Mouse (Mus musculus) intestine, embryonic 15.5 days (tissue): ENCODE results near the gene Kcnk4. TPM values are rescaled to one million over a fixed set of nuclear protein-coding genes. Genes with fewer than 3 reads are reported as not detected.

Experiments used
- ATAC-seq: fragments of 200-750 bp; cut with Nextera tagmentation; 2 replicates; pipeline ENCODE4 v1.8.0; 2017; ENCODE audit warnings: moderate TSS enrichment, moderate library complexity
- H3K27ac ChIP-seq: fragments of 300-500 bp; sonication (generic); 2 replicates; pipeline ENCODE4 v1.5.1; 2015; ENCODE audit warnings: mild to moderate bottlenecking, inconsistent platforms
- H3K27me3 ChIP-seq: fragments of 300-500 bp; sonication (generic); replicated peaks from 2 replicates; pipeline ENCODE4 v1.6.1; 2015; ENCODE audit warnings: inconsistent platforms
- H3K36me3 ChIP-seq: fragments of 300-500 bp; sonication (generic); 2 replicates; pipeline ENCODE4 v1.6.1; 2015; ENCODE audit warnings: inconsistent platforms
- H3K4me1 ChIP-seq: fragments of 300-500 bp; sonication (generic); replicated peaks from 2 replicates; pipeline ENCODE4 v1.6.1; 2015; ENCODE audit warnings: inconsistent platforms
- H3K4me2 ChIP-seq: fragments of 300-500 bp; sonication (generic); replicated peaks from 2 replicates; pipeline ENCODE4 v1.6.1; 2015; ENCODE audit warnings: mild to moderate bottlenecking, inconsistent platforms
- H3K4me3 ChIP-seq: fragments of 300-500 bp; sonication (generic); replicated peaks from 2 replicates; pipeline ENCODE4 v1.5.1; 2015; ENCODE audit warnings: inconsistent platforms
- H3K9ac ChIP-seq: fragments of 300-500 bp; sonication (generic); 2 replicates; pipeline ENCODE4 v1.6.1; 2015; ENCODE audit warnings: inconsistent platforms
- H3K9me3 ChIP-seq: fragments of 300-500 bp; sonication (generic); 2 replicates; pipeline ENCODE4 v1.6.1; 2016; ENCODE audit warnings: inconsistent platforms
- WGBS: fragments of 180-500 bp; shearing (Covaris S2); methylation state at CpG from one replicate; pipeline ENCODE4 v1.1.7; 2015; 5-methylcytosine and 5-hydroxymethylcytosine counted together
- polyA plus RNA-seq: library from polyadenylated mRNA; unstranded; fragments of >200 nt; fragmentation: Nextera tagmentation; extraction: Ambion mirVana; gene quantifications from 2 replicates; pipeline ENCODE4 v1.2.1, GENCODE M21; 2015

The Kcnk4 gene
- polyA plus RNA-seq, 1 experiment from 2014 or later = 0.40 TPM

DNA sequence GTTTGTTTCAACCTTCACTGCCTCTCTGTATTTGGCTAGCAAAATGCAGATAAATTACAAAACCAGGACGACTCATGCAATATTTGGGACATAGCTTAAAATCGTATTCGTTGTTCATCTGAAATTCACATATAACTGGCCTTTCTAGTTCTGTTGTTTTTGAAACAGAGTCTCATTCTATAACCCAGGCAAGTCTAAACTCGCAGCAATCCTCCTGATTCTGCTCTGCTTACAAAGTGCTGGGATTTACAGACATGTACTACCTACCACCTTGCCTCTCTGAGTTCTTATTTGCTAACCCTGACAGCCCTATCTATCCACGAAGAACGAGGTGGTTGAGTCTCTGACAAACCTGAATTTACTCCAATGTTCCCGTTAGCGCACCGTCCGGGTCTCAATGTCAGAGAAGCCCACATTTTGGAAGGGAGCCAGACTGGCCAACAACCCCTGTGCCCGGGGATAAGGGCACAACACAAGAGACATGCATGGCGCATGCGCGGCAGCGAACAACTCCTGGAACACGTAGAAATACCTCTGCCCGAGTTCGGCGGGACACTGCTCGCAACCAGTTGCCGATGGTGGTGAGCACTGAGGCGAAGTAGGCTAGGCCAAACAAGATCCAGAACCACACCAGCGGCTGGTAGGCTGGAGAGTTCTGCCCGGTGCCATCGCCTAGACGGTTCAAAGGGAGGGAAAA lies 7.6 kb downstream of the Kcnk4 start:
- Histone ChIP-seq H3K4me3 (0 out of 2 replicates have a peak overlapping the region, but pooled peaks have one; percentile 5), H3K4me2 (peak overlapping the region; percentile 18), H3K9me3 (no peaks in the 10 kb centered on the region), H3K9ac (0 out of 2 replicates have a peak overlapping the region, but pooled peaks have one; percentile 0), H3K36me3 (no peaks in the 10 kb centered on the region), H3K27me3 (peaks cover 66% of the 10 kb centered on the region), H3K4me1 (peaks cover 20% of the 10 kb centered on the region), H3K27ac (no peak overlapping the region)
- no peak for ATAC-seq
- 15% methylated on average over 26 of the region's 26 CpGs for WGBS

DNA sequence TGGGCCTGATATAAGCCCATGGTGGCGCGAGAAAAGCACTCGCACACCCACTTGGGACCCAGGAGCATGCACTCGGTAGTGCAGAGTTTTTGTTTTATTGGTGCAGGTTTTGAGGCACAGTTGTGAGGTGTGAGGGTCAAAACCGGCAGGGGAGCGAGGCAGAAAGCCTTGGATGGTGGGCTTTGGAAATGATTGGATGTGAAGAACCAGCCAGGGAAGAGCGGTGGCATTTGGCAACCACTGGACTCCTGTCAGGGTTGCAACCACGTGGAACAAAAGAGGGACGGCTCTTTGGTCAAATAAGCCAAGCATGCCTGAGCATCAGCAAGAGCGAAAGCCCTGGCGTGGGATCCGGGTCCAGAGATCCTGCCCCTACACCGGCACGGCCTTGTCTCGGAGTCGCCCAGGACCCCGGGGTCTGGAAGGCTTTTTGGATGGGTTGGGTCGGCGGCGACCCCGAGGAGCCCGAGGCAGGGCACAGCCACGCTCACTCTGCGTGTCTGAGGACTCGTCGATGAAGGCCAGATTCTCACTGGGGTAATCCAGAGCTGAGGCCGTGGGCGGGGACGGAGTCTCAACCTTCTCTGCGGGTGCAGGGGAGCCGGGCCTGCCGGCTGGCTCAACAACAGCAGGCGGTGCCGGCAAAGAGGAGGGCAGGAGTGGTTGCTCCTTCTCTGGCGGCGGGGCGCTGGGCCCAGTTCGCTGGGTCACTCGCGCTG lies 8.5 kb downstream of the Kcnk4 start:
- WGBS = 20% methylated on average over 40 of the region's 40 CpGs
- Histone ChIP-seq H3K4me2 (peak overlapping the region; percentile 48), H3K9ac (0 out of 2 replicates have a peak overlapping the region, but pooled peaks have one; percentile 1), H3K9me3 (no peaks in the 10 kb centered on the region), H3K4me1 (peaks cover 21% of the 10 kb centered on the region), H3K4me3 (0 out of 2 replicates have a peak overlapping the region, but pooled peaks have one; percentile 7), H3K27ac (no peak overlapping the region), H3K36me3 (no peaks in the 10 kb centered on the region), H3K27me3 (peaks cover 59% of the 10 kb centered on the region)
- ATAC-seq = no peak

- H3K4me3 ChIP-seq = peak within 1 kb of the TSS; percentile 18
- H3K4me1 ChIP-seq = peaks cover 26% of the 10 kb centered on the region
- H3K36me3 ChIP-seq = no peaks in the 10 kb centered on the region
- WGBS = 3% methylated on average over 9 of the region's 9 CpGs
- H3K9me3 ChIP-seq = no peaks in the 10 kb centered on the region
- no peak for ATAC-seq
- H3K27me3 ChIP-seq = peaks cover 56% of the 10 kb centered on the region
- H3K4me2 ChIP-seq = peak within 1 kb of the TSS; percentile 48
- H3K9ac ChIP-seq = peak within 1 kb of the TSS; percentile 6; the same call in 1 of the 2 replicates
- H3K27ac ChIP-seq = no peak within 1 kb of the TSS
These were observed 9.1 kb downstream of the Kcnk4 start, which contains the start of gene Catsperz for GRCm38 (mm10) chr19:6925307-6925573. Catsperz (minus strand) TSS chr19:6925380.

DNA sequence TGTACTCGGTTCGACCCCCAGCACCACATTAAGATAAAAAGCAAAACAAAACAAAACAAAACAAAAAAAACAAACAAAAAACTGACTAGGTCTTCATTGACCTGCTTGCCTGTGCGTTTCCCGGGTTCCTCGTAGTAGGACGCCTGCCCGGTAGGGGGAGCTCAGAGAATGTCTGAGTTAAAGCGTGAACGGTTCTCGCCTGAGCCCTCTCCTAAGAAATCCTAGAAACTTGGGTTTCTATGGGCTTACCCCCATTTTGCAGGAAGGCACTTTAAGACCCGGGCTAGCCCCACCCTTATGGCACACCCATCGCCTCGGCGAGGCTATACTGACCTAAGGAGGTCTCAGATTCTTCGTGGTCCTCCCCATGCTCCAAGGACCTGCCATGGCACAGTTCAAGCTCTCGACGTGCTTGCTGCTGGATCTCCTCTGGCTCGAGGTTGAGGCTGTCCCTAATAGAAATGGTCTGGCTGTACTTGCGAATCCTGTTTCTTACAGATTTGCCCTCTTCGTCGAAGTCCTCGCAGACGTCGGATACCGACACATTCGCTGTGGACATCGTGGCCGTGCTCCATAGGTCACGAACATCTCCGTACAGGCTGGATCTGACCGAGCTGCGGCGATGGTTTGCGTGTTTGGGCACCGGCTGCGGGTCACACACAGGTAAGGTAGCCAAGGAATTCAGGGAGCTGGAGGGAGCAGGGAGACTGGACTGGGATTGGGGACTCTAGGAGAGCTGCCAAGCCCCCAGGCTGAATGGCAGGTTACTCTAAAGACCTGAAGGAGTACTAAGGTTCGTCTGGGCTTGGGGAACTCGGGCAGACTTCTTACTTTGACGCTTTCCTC lies 9.6 kb downstream of the Kcnk4 start:
- no peaks in the 10 kb centered on the region for H3K9me3 ChIP-seq
- WGBS = 3% methylated on average over 39 of the region's 39 CpGs
- H3K4me3 ChIP-seq = peak overlapping the region; percentile 18
- H3K4me2 ChIP-seq = peak overlapping the region; percentile 48
- no peak for ATAC-seq
- H3K4me1 ChIP-seq = peaks cover 32% of the 10 kb centered on the region
- no peak overlapping the region for H3K27ac ChIP-seq
- peaks cover 52% of the 10 kb centered on the region for H3K27me3 ChIP-seq
- no peaks in the 10 kb centered on the region for H3K36me3 ChIP-seq
- peak overlapping the region; percentile 6; the same call in 1 of the 2 replicates for H3K9ac ChIP-seq

DNA sequence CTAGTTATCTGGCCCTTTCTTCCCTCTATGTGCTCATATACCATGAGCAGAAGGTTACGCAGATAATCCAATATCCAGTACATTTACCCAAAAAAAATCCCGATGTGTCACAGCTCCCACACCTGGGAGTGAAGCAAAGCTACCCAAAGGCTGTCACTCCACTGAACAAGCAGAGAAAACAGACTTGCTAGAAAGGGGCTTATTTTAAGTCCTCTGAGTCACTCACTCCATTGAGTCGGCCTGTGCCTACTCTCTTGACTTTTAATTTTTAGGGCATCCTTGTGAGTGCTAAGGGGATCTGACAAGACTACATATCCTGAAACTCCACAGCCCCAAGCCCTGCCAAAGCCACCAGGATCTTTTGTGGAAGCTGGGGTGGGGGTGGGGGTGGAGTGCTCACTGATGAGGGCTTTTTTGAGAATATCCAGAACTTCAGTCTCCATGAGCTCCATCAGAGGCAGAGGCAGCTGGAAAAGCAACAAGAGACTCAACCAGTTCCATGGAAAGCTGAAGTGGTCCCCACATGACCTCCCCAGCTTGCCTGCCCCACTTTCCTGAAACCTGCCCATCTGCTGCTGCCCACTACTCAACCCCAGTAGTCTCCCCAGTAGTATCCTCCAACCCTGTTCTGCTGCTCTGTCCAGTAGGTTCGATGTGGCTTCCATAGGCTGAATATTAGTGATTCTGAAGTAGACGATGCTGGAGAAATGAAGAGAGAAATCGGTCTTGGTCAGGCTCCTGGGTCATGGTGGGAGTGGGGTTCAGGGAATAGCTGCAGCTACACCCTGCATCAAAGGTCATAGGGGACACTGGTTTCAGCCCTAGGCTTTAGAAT lies 11.2 kb downstream of the Kcnk4 start:
- 0 out of 2 replicates have a peak overlapping the region, but pooled peaks have one; percentile 87 for H3K4me3 ChIP-seq
- H3K4me2 ChIP-seq = no peak overlapping the region
- WGBS = 63% methylated on average over 6 of the region's 6 CpGs
- H3K4me1 ChIP-seq = peaks cover 35% of the 10 kb centered on the region
- ATAC-seq = no peak
- H3K9ac ChIP-seq = no peak overlapping the region
- no peak overlapping the region for H3K27ac ChIP-seq
- H3K36me3 ChIP-seq = no peaks in the 10 kb centered on the region
- H3K27me3 ChIP-seq = peaks cover 45% of the 10 kb centered on the region
- no peaks in the 10 kb centered on the region for H3K9me3 ChIP-seq

GRCm38 (mm10) chr19:6921647-6922567 lies 12.4 kb downstream of the Kcnk4 start, which contains the start of gene Esrra:
Esrra (minus strand) TSS chr19:6921813.
- Histone ChIP-seq H3K27ac (peak within 1 kb of the TSS; percentile 95), H3K36me3 (no peaks in the 10 kb centered on the region), H3K4me1 (peaks cover 35% of the 10 kb centered on the region), H3K4me2 (peak within 1 kb of the TSS; percentile 73), H3K27me3 (peaks cover 33% of the 10 kb centered on the region), H3K4me3 (peak within 1 kb of the TSS; percentile 87), H3K9me3 (no peaks in the 10 kb centered on the region), H3K9ac (peak within 1 kb of the TSS; percentile 90)
- under 1% methylated on average over 65 of the region's 66 CpGs for WGBS
- ATAC-seq = peak; percentile 92

DNA sequence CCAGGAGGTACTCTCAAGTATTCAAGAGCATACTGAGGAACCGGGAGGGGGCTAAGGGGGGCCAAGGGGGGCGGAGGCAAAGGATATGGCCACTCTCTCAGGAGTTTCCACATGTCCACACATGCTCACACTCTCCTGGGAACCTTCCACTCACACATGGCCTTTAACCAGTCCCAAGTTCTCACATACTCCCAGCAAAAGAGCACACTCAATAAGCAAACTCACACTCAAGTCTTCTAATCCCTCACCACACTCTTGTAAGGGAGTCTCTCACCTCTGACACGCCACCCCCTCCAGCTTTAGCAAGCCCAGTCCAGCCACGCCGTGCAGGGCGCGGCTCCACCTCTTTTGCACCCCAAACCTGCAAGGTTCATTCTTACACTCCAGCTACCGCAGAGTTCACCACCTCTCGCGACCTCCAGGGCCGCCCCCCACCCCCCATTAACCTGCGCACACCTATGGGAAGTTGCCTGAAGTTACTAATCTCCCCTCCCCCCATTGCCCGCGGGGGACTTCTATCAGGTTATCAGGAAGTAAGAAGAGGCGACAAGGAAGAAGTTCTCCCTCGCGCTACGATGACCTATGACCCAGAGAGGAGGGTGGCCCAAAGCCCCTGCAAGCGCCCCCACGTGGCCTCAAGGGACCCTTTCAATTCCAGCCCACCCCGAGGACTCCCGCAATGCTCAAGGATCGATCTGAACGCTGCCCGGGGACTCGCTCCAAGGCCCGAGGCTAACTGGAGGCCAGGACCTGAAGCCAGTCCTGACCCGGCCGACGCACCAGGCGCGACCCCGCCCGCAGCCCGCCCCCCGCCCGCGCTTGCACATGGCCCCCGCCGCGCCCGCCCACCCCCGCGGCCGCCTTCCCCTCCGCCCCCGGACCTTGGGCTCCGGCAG lies 13.3 kb downstream of the Kcnk4 start:
- H3K27me3 ChIP-seq = peaks cover 24% of the 10 kb centered on the region
- H3K27ac ChIP-seq = peak overlapping the region; percentile 95
- peaks cover 29% of the 10 kb centered on the region for H3K4me1 ChIP-seq
- H3K36me3 ChIP-seq = no peaks in the 10 kb centered on the region
- H3K9me3 ChIP-seq = no peaks in the 10 kb centered on the region
- 2% methylated on average over 48 of the region's 48 CpGs for WGBS
- peak overlapping the region; percentile 90 for H3K9ac ChIP-seq
- H3K4me3 ChIP-seq = peak overlapping the region; percentile 87
- ATAC-seq = peak; percentile 3; the same call in 1 of the 2 replicates
- peak overlapping the region; percentile 73 for H3K4me2 ChIP-seq

GRCm38 (mm10) chr19:6919876-6920740 lies 14.2 kb downstream of the Kcnk4 start:
- Histone ChIP-seq H3K4me1 (peaks cover 21% of the 10 kb centered on the region), H3K4me3 (peak overlapping the region; percentile 87), H3K36me3 (no peaks in the 10 kb centered on the region), H3K4me2 (peak overlapping the region; percentile 73), H3K9ac (peak overlapping the region; percentile 90), H3K27me3 (peaks cover 15% of the 10 kb centered on the region), H3K9me3 (no peaks in the 10 kb centered on the region), H3K27ac (peak overlapping the region; percentile 95)
- ATAC-seq = peak; percentile 50
- 37% methylated on average over 8 of the region's 8 CpGs for WGBS

- Histone ChIP-seq H3K4me2 (peak overlapping the region; percentile 73), H3K27me3 (peaks cover 9% of the 10 kb centered on the region; the same call in 1 of the 2 replicates), H3K4me1 (peaks cover 19% of the 10 kb centered on the region), H3K9ac (no peak overlapping the region), H3K36me3 (no peaks in the 10 kb centered on the region), H3K27ac (peak overlapping the region; percentile 95), H3K9me3 (no peaks in the 10 kb centered on the region), H3K4me3 (no peak overlapping the region)
- ATAC-seq = no peak
These were observed 14.9 kb downstream of the Kcnk4 start for GRCm38 (mm10) chr19:6919431-6919830.
